Mouse (Mus musculus): ENCODE measurements around the gene Gramd1b. TPM values are rescaled to one million over a fixed set of nuclear protein-coding genes. Genes with fewer than 3 reads are reported as not detected.

Gene Gramd1b
- polyA plus RNA-seq, 1 experiment, result 188 TPM

DNA sequence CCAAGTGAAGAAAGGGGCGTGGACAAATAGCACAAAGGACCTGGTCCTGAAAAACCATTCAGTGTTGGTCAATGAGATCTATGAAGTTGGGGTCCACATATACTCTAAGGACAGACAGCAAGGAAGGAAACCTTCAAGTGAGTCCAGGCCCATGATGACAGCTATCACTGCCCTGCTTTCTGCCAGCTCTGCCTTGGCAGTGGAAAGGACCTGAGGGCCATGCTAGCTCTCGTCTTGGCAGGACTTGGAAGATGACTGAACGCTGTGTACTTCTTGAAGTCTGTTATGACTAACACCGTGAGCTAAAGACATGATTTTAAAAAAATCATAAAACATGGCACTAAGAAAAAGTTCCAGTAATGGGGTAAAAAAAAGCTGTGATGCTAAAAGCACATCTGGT, 213.4 kb downstream of the Gramd1b start:
- TF ChIP-seq CTCF (IDR thresholded peaks at IDR 0.05; ENCODE audit: borderline replicate concordance, insufficient read depth, low read depth, low read length) (no peak), POLR2A (IDR thresholded peaks at IDR 0.05; ENCODE audit: borderline replicate concordance, insufficient read depth, low read length) (no peak)
- WGBS, result 34% methylated on average over 4 of the region's 4 CpGs
- DNase-seq, result no peak
- H3K27me3 ChIP-seq (ENCODE audit: control insufficient read depth, insufficient read depth, low read length), result no peaks in the 10 kb centered on the region
- H3K27ac ChIP-seq (ENCODE audit: insufficient read depth, low read length), result peak overlapping the region; percentile 32; the same call in 1 of the 2 replicates
- H3K4me3 ChIP-seq (replicated peaks; ENCODE audit: insufficient read depth, low read depth, low read length), result no peak overlapping the region
- peaks cover 46% of the 10 kb centered on the region for H3K4me1 ChIP-seq (ENCODE audit: control insufficient read depth, insufficient read depth, low read length)

- DNase-seq, result peak in 1 of 2 experiments; percentile 53
- Histone ChIP-seq H3K27ac (ENCODE audit: insufficient read depth, low read length) (peak overlapping the region; percentile 32; the same call in 1 of the 2 replicates), H3K4me3 (replicated peaks; ENCODE audit: insufficient read depth, low read depth, low read length) (no peak overlapping the region), H3K4me1 (ENCODE audit: control insufficient read depth, insufficient read depth, low read length) (peaks cover 46% of the 10 kb centered on the region), H3K27me3 (ENCODE audit: control insufficient read depth, insufficient read depth, low read length) (no peaks in the 10 kb centered on the region)
- TF ChIP-seq POLR2A (IDR thresholded peaks at IDR 0.05; ENCODE audit: borderline replicate concordance, insufficient read depth, low read length) (no peak), CTCF (IDR thresholded peaks at IDR 0.05; ENCODE audit: borderline replicate concordance, insufficient read depth, low read depth, low read length) (no peak)
- 29% methylated on average over 9 of the region's 9 CpGs for WGBS
Observed at GRCm38 (mm10) chr9:40316865-40317660, 214.1 kb downstream of the Gramd1b start.

DNA sequence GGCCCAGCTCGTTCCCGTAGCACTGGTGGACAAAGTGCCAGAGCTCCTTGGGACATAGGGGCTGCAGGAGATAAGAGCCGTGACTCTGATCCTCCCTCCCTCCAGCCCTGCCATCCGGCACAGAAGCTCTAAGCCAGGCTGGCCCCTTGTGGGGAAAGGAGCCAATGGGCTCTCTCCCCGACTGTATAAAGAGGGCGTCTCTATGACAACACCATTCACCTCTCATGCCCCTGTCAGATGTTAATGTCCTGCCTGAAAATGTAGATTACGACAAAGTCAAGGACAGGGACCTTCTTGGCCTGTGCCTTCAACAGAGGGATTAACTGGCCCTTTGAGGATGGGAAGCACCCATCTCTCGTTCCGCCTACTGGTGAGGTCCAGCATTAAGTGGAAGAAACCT, 219.4 kb downstream of the Gramd1b start:
- Histone ChIP-seq H3K4me3 (replicated peaks; ENCODE audit: insufficient read depth, low read depth, low read length) (no peak overlapping the region), H3K27ac (ENCODE audit: insufficient read depth, low read length) (no peak overlapping the region; the same call in 1 of the 2 replicates), H3K27me3 (ENCODE audit: control insufficient read depth, insufficient read depth, low read length) (no peaks in the 10 kb centered on the region), H3K4me1 (ENCODE audit: control insufficient read depth, insufficient read depth, low read length) (peaks cover 9% of the 10 kb centered on the region)
- 38% methylated on average over 9 of the region's 9 CpGs for WGBS
- no peak for TF ChIP-seq CTCF (IDR thresholded peaks at IDR 0.05; ENCODE audit: borderline replicate concordance, insufficient read depth, low read depth, low read length)
- no peak for TF ChIP-seq POLR2A (IDR thresholded peaks at IDR 0.05; ENCODE audit: borderline replicate concordance, insufficient read depth, low read length)
- no peak for DNase-seq

- DNase-seq, result peak in 1 of 2 experiments; percentile 6
- WGBS, result 94% methylated on average over 6 of the region's 6 CpGs
- Histone ChIP-seq H3K27me3 (ENCODE audit: control insufficient read depth, insufficient read depth, low read length) (no peaks in the 10 kb centered on the region), H3K4me1 (ENCODE audit: control insufficient read depth, insufficient read depth, low read length) (peaks cover 6% of the 10 kb centered on the region; the same call in 1 of the 2 replicates), H3K27ac (ENCODE audit: insufficient read depth, low read length) (no peak overlapping the region), H3K4me3 (replicated peaks; ENCODE audit: insufficient read depth, low read depth, low read length) (no peak overlapping the region)
- TF ChIP-seq CTCF (IDR thresholded peaks at IDR 0.05; ENCODE audit: borderline replicate concordance, insufficient read depth, low read depth, low read length) (no peak), POLR2A (IDR thresholded peaks at IDR 0.05; ENCODE audit: borderline replicate concordance, insufficient read depth, low read length) (no peak)
Observed at GRCm38 (mm10) chr9:40309876-40310275, 221.3 kb downstream of the Gramd1b start.

DNA sequence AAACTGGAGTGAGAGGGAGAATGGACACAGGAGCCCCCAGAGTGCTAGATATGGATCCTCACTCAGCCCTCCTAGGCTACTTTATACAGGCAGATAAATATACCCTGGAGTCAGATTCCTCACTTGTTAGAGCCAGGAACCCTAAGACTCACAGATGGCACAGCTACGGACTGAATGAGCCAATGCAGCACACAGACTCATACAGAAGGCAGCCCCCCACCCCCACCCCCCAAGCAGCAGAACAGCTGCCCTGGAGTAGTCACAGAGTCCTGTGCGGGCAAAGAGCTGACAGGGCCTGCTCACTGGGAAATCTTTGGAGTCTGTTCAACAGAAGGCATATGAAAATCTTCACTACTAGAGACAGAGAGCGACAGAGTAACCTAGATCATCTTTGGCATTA, 223.9 kb downstream of the Gramd1b start:
- DNase-seq, result no peak
- Histone ChIP-seq H3K27me3 (ENCODE audit: control insufficient read depth, insufficient read depth, low read length) (no peaks in the 10 kb centered on the region), H3K4me1 (ENCODE audit: control insufficient read depth, insufficient read depth, low read length) (peaks cover 6% of the 10 kb centered on the region; the same call in 1 of the 2 replicates), H3K27ac (ENCODE audit: insufficient read depth, low read length) (no peak overlapping the region), H3K4me3 (replicated peaks; ENCODE audit: insufficient read depth, low read depth, low read length) (no peak overlapping the region)
- TF ChIP-seq CTCF (IDR thresholded peaks at IDR 0.05; ENCODE audit: borderline replicate concordance, insufficient read depth, low read depth, low read length) (no peak), POLR2A (IDR thresholded peaks at IDR 0.05; ENCODE audit: borderline replicate concordance, insufficient read depth, low read length) (no peak)
- 12% methylated on average over 3 of the region's 3 CpGs for WGBS

DNA sequence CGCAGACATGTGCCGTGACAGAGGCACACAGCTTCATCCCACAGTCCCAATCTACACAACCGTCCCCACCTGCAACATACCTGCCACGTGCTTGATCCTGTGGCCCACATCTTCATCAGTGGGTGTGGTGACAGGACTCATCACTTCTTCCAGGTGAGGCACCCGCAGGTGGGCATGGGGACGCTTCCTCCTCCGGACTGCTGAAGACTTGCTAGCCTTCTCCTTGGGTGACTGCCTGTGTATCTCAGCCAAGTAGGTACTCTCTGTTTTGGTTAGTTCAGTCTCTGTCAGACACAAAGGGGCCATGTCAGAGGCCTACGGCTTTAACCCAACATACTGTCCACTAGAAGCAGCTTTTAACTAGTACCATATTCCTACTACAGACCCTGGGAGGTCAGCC, 226.9 kb downstream of the Gramd1b start:
- no peak for TF ChIP-seq CTCF (IDR thresholded peaks at IDR 0.05; ENCODE audit: borderline replicate concordance, insufficient read depth, low read depth, low read length)
- TF ChIP-seq POLR2A (IDR thresholded peaks at IDR 0.05; ENCODE audit: borderline replicate concordance, insufficient read depth, low read length), result no peak
- H3K4me1 ChIP-seq (ENCODE audit: control insufficient read depth, insufficient read depth, low read length), result peaks cover 4% of the 10 kb centered on the region; the same call in 1 of the 2 replicates
- no peak for DNase-seq
- no peaks in the 10 kb centered on the region for H3K27me3 ChIP-seq (ENCODE audit: control insufficient read depth, insufficient read depth, low read length)
- no peak overlapping the region for H3K4me3 ChIP-seq (replicated peaks; ENCODE audit: insufficient read depth, low read depth, low read length)
- 92% methylated on average over 8 of the region's 8 CpGs for WGBS
- no peak overlapping the region for H3K27ac ChIP-seq (ENCODE audit: insufficient read depth, low read length)

DNA sequence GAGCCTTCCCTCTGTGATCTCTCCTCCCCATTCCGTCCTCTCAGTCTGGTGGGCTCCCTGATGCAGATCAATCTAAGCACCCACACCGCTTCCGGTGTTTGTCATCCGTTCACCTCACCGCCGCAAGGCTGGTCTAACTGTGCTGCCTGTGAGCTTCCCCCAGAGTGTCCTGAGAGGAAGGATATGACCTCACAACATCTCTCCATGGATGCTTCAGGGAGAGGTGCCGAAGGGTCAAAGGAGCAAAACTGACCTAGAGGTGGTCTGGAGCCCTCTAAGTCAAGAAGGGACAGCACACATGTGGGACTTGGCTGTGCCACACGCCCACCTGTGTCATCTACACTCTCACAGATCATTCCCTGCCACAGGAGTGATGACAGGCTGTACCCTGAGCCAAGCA, 228.8 kb downstream of the Gramd1b start:
- no peak overlapping the region for H3K4me3 ChIP-seq (replicated peaks; ENCODE audit: insufficient read depth, low read depth, low read length)
- no peak for TF ChIP-seq CTCF (IDR thresholded peaks at IDR 0.05; ENCODE audit: borderline replicate concordance, insufficient read depth, low read depth, low read length)
- no peak for TF ChIP-seq POLR2A (IDR thresholded peaks at IDR 0.05; ENCODE audit: borderline replicate concordance, insufficient read depth, low read length)
- WGBS, result 90% methylated on average over 8 of the region's 8 CpGs
- H3K4me1 ChIP-seq (ENCODE audit: control insufficient read depth, insufficient read depth, low read length), result peaks cover 4% of the 10 kb centered on the region; the same call in 1 of the 2 replicates
- H3K27me3 ChIP-seq (ENCODE audit: control insufficient read depth, insufficient read depth, low read length), result no peaks in the 10 kb centered on the region
- no peak overlapping the region for H3K27ac ChIP-seq (ENCODE audit: insufficient read depth, low read length)
- DNase-seq, result no peak

DNA sequence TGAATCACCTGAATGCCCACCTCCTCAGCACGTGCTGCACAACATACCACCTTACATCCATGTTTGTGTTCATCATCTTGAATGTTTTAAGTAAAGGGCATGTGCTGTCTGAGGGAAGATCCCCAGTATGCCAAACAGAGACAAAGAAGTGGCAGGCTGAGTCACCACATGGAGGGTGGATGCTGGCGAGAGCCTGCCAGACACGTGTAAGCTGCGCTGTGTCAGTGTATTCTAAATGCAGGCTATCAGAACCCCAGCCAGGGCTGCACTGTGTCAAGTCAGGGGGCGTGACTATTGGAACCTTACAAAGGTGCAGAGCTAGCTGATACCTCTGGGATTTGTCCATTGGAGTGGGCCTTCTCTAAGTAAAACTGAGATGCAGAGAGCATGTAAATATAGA, 229.7 kb downstream of the Gramd1b start:
- DNase-seq, result no peak
- Histone ChIP-seq H3K27ac (ENCODE audit: insufficient read depth, low read length) (no peak overlapping the region), H3K27me3 (ENCODE audit: control insufficient read depth, insufficient read depth, low read length) (no peaks in the 10 kb centered on the region), H3K4me1 (ENCODE audit: control insufficient read depth, insufficient read depth, low read length) (peaks cover 10% of the 10 kb centered on the region), H3K4me3 (replicated peaks; ENCODE audit: insufficient read depth, low read depth, low read length) (no peak overlapping the region)
- WGBS, result 51% methylated on average over 5 of the region's 5 CpGs
- no peak for TF ChIP-seq POLR2A (IDR thresholded peaks at IDR 0.05; ENCODE audit: borderline replicate concordance, insufficient read depth, low read length)
- TF ChIP-seq CTCF (IDR thresholded peaks at IDR 0.05; ENCODE audit: borderline replicate concordance, insufficient read depth, low read depth, low read length), result no peak
